Mouse (Mus musculus): ENCODE measurements around the gene Hist1h4j. TPM values are rescaled to one million over a fixed set of nuclear protein-coding genes. Genes with fewer than 3 reads are reported as not detected.
A peak's percentile ranks its signal among the peaks of the same experiment; 100 is the strongest.

The Hist1h4j gene
- total and polyA plus RNA-seq, 3 experiments: 1.8 to 936 (median 27.8) TPM

GRCm38 (mm10) chr13:21784311-21784710 lies 49.4 kb downstream of the Hist1h4j start:
- peaks cover 0 to 33% of the 10 kb centered on the region in 2 experiments; a peak in 3 of 4 replicates for H3K4me1 ChIP-seq (ENCODE audit: control insufficient read depth in 1 of 2, insufficient read depth in 2 of 2)

More at GRCm38 (mm10) chr13:21784311-21784710, 49.4 kb downstream of the Hist1h4j start:
- H3K9ac ChIP-seq (ENCODE audit: insufficient read depth, low read depth): peak overlapping the region; percentile 37
- dilution Hi-C loops (cut with MboI; ENCODE audit: extremely low pct_ligation_motif_present, extremely low pct_unique_long_range_greater_than_20kb, low sequenced_read_pairs) (no loop called here), in situ Hi-C loops (cut with MboI; ENCODE audit: low pct_ligation_motif_present, low pct_unique_long_range_greater_than_20kb, low sequenced_read_pairs) (no loop called here)
- TF ChIP-seq MAFK (IDR thresholded peaks at IDR 0.05; ENCODE audit: insufficient replicate concordance, low read length): no peak
- no peak for TF ChIP-seq MXI1 (IDR thresholded peaks at IDR 0.05; ENCODE audit: low read depth, low read length)
- TF ChIP-seq IRF4 (IDR thresholded peaks at IDR 0.05; ENCODE audit: low read depth, low read length): no peak
- TF ChIP-seq ZC3H11A (IDR thresholded peaks at IDR 0.05; ENCODE audit: low read depth, low read length): no peak
- no peak for TF ChIP-seq ZKSCAN1 (IDR thresholded peaks at IDR 0.05; ENCODE audit: borderline replicate concordance, low read depth, low read length)
- no peak for TF ChIP-seq POLR2A (IDR thresholded peaks at IDR 0.05; ENCODE audit: low read depth, low read length)
- TF ChIP-seq EP300 (IDR thresholded peaks at IDR 0.05; ENCODE audit: low read length): no peak
- no peak for TF ChIP-seq TBP (conservative IDR thresholded peaks at IDR 0.05; ENCODE audit: low read depth, low read length)
- no peak for TF ChIP-seq ZMIZ1 (IDR thresholded peaks at IDR 0.05; ENCODE audit: low read depth, low read length)
- no peak for TF ChIP-seq PAX5 (IDR thresholded peaks at IDR 0.05; ENCODE audit: low read length)
- H3K27ac ChIP-seq (ENCODE audit: insufficient read depth, low read depth): peak overlapping the region; percentile 85; the same call in 1 of the 2 replicates
- no peak overlapping the region for H3K4me3 ChIP-seq (replicated peaks in 1 of 3; ENCODE audit: low read depth in 2 of 3, low read length in 2 of 3, poor library complexity in 1 of 3)
- H3K9me3 ChIP-seq (replicated peaks; ENCODE audit: low read length): no peaks in the 10 kb centered on the region
- no peaks in the 10 kb centered on the region for H3K36me3 ChIP-seq (replicated peaks in 1 of 2; ENCODE audit: control insufficient read depth in 1 of 2, insufficient read depth in 1 of 2, low read length in 1 of 2)
- DNase-seq (ENCODE audit: extremely low read depth): peak; percentile 29
- peak overlapping the region; percentile 72 for H3K4me2 ChIP-seq (ENCODE audit: insufficient read depth, low read depth, poor library complexity, severe bottlenecking)
- no peaks in the 10 kb centered on the region for H3K79me2 ChIP-seq (replicated peaks; ENCODE audit: control insufficient read depth, extremely low read depth, insufficient read depth, poor library complexity, severe bottlenecking)
- no peaks in the 10 kb centered on the region for H3K27me3 ChIP-seq (replicated peaks)

Other genes with a start within 250 kb of the Hist1h4j start
Only the 20 nearest of the 30 such genes appear.
- 1.0 and 1.4 TPM in 2 replicates for gene Olfr11, start 92.5 kb upstream of the Hist1h4j start, total RNA-seq (2012; rRNA removed)
- gene Olfr11, start 92.5 kb upstream of the Hist1h4j start, total RNA-seq (2014; rRNA removed): 0.34 and 0.70 TPM in 2 replicates
- 0.23 and 1.3 TPM in 2 replicates for gene Olfr11, start 92.5 kb upstream of the Hist1h4j start, polyA plus RNA-seq (2012; ENCODE audit: insufficient read length, low read depth)
- not detected in 2 replicates for gene Olfr1361, start 71.7 kb upstream of the Hist1h4j start, total RNA-seq (2012; rRNA removed)
- not detected in 2 replicates for gene Olfr1361, start 71.7 kb upstream of the Hist1h4j start, total RNA-seq (2014; rRNA removed)
- not detected in 2 replicates for gene Olfr1361, start 71.7 kb upstream of the Hist1h4j start, polyA plus RNA-seq (2012; ENCODE audit: insufficient read length, low read depth)
- not detected in 2 replicates for gene Olfr1360, start 57.7 kb upstream of the Hist1h4j start, total RNA-seq (2012; rRNA removed)
- not detected in 2 replicates for gene Olfr1360, start 57.7 kb upstream of the Hist1h4j start, total RNA-seq (2014; rRNA removed)
- not detected in 2 replicates for gene Olfr1360, start 57.7 kb upstream of the Hist1h4j start, polyA plus RNA-seq (2012; ENCODE audit: insufficient read length, low read depth)
- not detected in 2 replicates for gene Olfr1359, start 37.0 kb upstream of the Hist1h4j start, total RNA-seq (2012; rRNA removed)
- not detected in 2 replicates for gene Olfr1359, start 37.0 kb upstream of the Hist1h4j start, total RNA-seq (2014; rRNA removed)
- not detected in 2 replicates for gene Olfr1359, start 37.0 kb upstream of the Hist1h4j start, polyA plus RNA-seq (2012; ENCODE audit: insufficient read length, low read depth)
- 897 and 953 TPM in 2 replicates for gene Hist1h2bl, start 18.9 kb upstream of the Hist1h4j start, total RNA-seq (2012; rRNA removed)
- gene Hist1h2bl, start 18.9 kb upstream of the Hist1h4j start, total RNA-seq (2014; rRNA removed): 16.0 and 18.1 TPM in 2 replicates
- gene Hist1h2bl, start 18.9 kb upstream of the Hist1h4j start, polyA plus RNA-seq (2012; ENCODE audit: insufficient read length, low read depth): 1.7 and 3.8 TPM in 2 replicates
- 839 and 880 TPM in 2 replicates for gene Hist1h2ai, start 18.6 kb upstream of the Hist1h4j start, total RNA-seq (2012; rRNA removed)
- gene Hist1h2ai, start 18.6 kb upstream of the Hist1h4j start, total RNA-seq (2014; rRNA removed): 3.9 and 6.3 TPM in 2 replicates
- not detected in 2 replicates for gene Hist1h2ai, start 18.6 kb upstream of the Hist1h4j start, polyA plus RNA-seq (2012; ENCODE audit: insufficient read length, low read depth)
- gene Hist1h3h, start 17.4 kb upstream of the Hist1h4j start, total RNA-seq (2012; rRNA removed): 1,605 and 1,657 TPM in 2 replicates
- 18.2 and 21.7 TPM in 2 replicates for gene Hist1h3h, start 17.4 kb upstream of the Hist1h4j start, total RNA-seq (2014; rRNA removed)
- 9.5 and 18.6 TPM in 2 replicates for gene Hist1h3h, start 17.4 kb upstream of the Hist1h4j start, polyA plus RNA-seq (2012; ENCODE audit: insufficient read length, low read depth)
- gene Hist1h2bm, start 13.0 kb upstream of the Hist1h4j start, total RNA-seq (2012; rRNA removed): 1,752 and 1,804 TPM in 2 replicates
- 25.7 and 36.0 TPM in 2 replicates for gene Hist1h2bm, start 13.0 kb upstream of the Hist1h4j start, total RNA-seq (2014; rRNA removed)
- 0.87 TPM in 1 of 2 replicates, not detected in the other for gene Hist1h2bm, start 13.0 kb upstream of the Hist1h4j start, polyA plus RNA-seq (2012; ENCODE audit: insufficient read length, low read depth)
- 3,228 and 4,319 TPM in 2 replicates for gene Hist1h4k, start 15.4 kb downstream of the Hist1h4j start, total RNA-seq (2012; rRNA removed)
- 15.2 and 25.4 TPM in 2 replicates for gene Hist1h4k, start 15.4 kb downstream of the Hist1h4j start, total RNA-seq (2014; rRNA removed)
- gene Hist1h4k, start 15.4 kb downstream of the Hist1h4j start, polyA plus RNA-seq (2012; ENCODE audit: insufficient read length, low read depth): 5.6 and 13.2 TPM in 2 replicates
- gene Hist1h2ak, start 18.8 kb downstream of the Hist1h4j start, total RNA-seq (2012; rRNA removed): 1,024 and 1,125 TPM in 2 replicates
- gene Hist1h2ak, start 18.8 kb downstream of the Hist1h4j start, total RNA-seq (2014; rRNA removed): 7.3 and 16.6 TPM in 2 replicates
- gene Hist1h2ak, start 18.8 kb downstream of the Hist1h4j start, polyA plus RNA-seq (2012; ENCODE audit: insufficient read length, low read depth): 1.8 and 6.2 TPM in 2 replicates
- 1,563 and 1,639 TPM in 2 replicates for gene Hist1h2bn, start 19.1 kb downstream of the Hist1h4j start, total RNA-seq (2012; rRNA removed)
- gene Hist1h2bn, start 19.1 kb downstream of the Hist1h4j start, total RNA-seq (2014; rRNA removed): 16.5 and 24.0 TPM in 2 replicates
- gene Hist1h2bn, start 19.1 kb downstream of the Hist1h4j start, polyA plus RNA-seq (2012; ENCODE audit: insufficient read length, low read depth): 2.6 and 3.1 TPM in 2 replicates
- gene Hist1h1b, start 45.6 kb downstream of the Hist1h4j start, total RNA-seq (2012; rRNA removed): 1,032 and 1,397 TPM in 2 replicates
- 12.2 and 16.6 TPM in 2 replicates for gene Hist1h1b, start 45.6 kb downstream of the Hist1h4j start, total RNA-seq (2014; rRNA removed)
- gene Hist1h1b, start 45.6 kb downstream of the Hist1h4j start, polyA plus RNA-seq (2012; ENCODE audit: insufficient read length, low read depth): 0.71 and 1.9 TPM in 2 replicates
- 797 and 828 TPM in 2 replicates for gene Hist1h3i, start 48.3 kb downstream of the Hist1h4j start, total RNA-seq (2012; rRNA removed)
- 7.7 and 21.2 TPM in 2 replicates for gene Hist1h3i, start 48.3 kb downstream of the Hist1h4j start, total RNA-seq (2014; rRNA removed)
- gene Hist1h3i, start 48.3 kb downstream of the Hist1h4j start, polyA plus RNA-seq (2012; ENCODE audit: insufficient read length, low read depth): 2.0 and 14.3 TPM in 2 replicates
- gene Hist1h2an, start 52.2 kb downstream of the Hist1h4j start, total RNA-seq (2012; rRNA removed): 792 and 1,025 TPM in 2 replicates
- gene Hist1h2an, start 52.2 kb downstream of the Hist1h4j start, total RNA-seq (2014; rRNA removed): 3.0 and 4.7 TPM in 2 replicates
- 7.1 TPM in 1 of 2 replicates, not detected in the other for gene Hist1h2an, start 52.2 kb downstream of the Hist1h4j start, polyA plus RNA-seq (2012; ENCODE audit: insufficient read length, low read depth)
- gene Hist1h2bp, start 52.4 kb downstream of the Hist1h4j start, total RNA-seq (2012; rRNA removed): 476 and 510 TPM in 2 replicates
- gene Hist1h2bp, start 52.4 kb downstream of the Hist1h4j start, total RNA-seq (2014; rRNA removed): 2.7 and 3.6 TPM in 2 replicates
- 0.60 and 1.3 TPM in 2 replicates for gene Hist1h2bp, start 52.4 kb downstream of the Hist1h4j start, polyA plus RNA-seq (2012; ENCODE audit: insufficient read length, low read depth)
- 1,881 and 2,257 TPM in 2 replicates for gene Hist1h2bq, start 75.1 kb downstream of the Hist1h4j start, total RNA-seq (2012; rRNA removed)
- 17.1 and 32.4 TPM in 2 replicates for gene Hist1h2bq, start 75.1 kb downstream of the Hist1h4j start, total RNA-seq (2014; rRNA removed)
- 4.1 and 4.3 TPM in 2 replicates for gene Hist1h2bq, start 75.1 kb downstream of the Hist1h4j start, polyA plus RNA-seq (2012; ENCODE audit: insufficient read length, low read depth)
- gene Hist1h2ao, start 75.4 kb downstream of the Hist1h4j start, total RNA-seq (2012; rRNA removed): not detected in 2 replicates
- gene Hist1h2ao, start 75.4 kb downstream of the Hist1h4j start, total RNA-seq (2014; rRNA removed): not detected in 2 replicates
- 354 and 693 TPM in 2 replicates for gene Hist1h2ao, start 75.4 kb downstream of the Hist1h4j start, polyA plus RNA-seq (2012; ENCODE audit: insufficient read length, low read depth)
- 18.2 and 20.8 TPM in 2 replicates for gene Hist1h4m, start 76.7 kb downstream of the Hist1h4j start, total RNA-seq (2012; rRNA removed)
- gene Hist1h4m, start 76.7 kb downstream of the Hist1h4j start, total RNA-seq (2014; rRNA removed): 1.6 TPM in 1 of 2 replicates, not detected in the other
- 0.70 and 12.8 TPM in 2 replicates for gene Hist1h4m, start 76.7 kb downstream of the Hist1h4j start, polyA plus RNA-seq (2012; ENCODE audit: insufficient read length, low read depth)
- gene Hist1h4n, start 97.1 kb downstream of the Hist1h4j start, total RNA-seq (2012; rRNA removed): 4,939 and 5,322 TPM in 2 replicates
- 90.5 and 152 TPM in 2 replicates for gene Hist1h4n, start 97.1 kb downstream of the Hist1h4j start, total RNA-seq (2014; rRNA removed)
- 6.4 TPM in 1 of 2 replicates, not detected in the other for gene Hist1h4n, start 97.1 kb downstream of the Hist1h4j start, polyA plus RNA-seq (2012; ENCODE audit: insufficient read length, low read depth)
- 2,938 and 2,951 TPM in 2 replicates for gene Hist1h2ap, start 98.4 kb downstream of the Hist1h4j start, total RNA-seq (2012; rRNA removed)
- gene Hist1h2ap, start 98.4 kb downstream of the Hist1h4j start, total RNA-seq (2014; rRNA removed): 50.8 and 66.8 TPM in 2 replicates
- 383 and 447 TPM in 2 replicates for gene Hist1h2ap, start 98.4 kb downstream of the Hist1h4j start, polyA plus RNA-seq (2012; ENCODE audit: insufficient read length, low read depth)

Measured in CH12.LX (cell line).